Mouse (Mus musculus): ENCODE measurements around the gene Gsto1.

Gsto1 gene

DNA sequence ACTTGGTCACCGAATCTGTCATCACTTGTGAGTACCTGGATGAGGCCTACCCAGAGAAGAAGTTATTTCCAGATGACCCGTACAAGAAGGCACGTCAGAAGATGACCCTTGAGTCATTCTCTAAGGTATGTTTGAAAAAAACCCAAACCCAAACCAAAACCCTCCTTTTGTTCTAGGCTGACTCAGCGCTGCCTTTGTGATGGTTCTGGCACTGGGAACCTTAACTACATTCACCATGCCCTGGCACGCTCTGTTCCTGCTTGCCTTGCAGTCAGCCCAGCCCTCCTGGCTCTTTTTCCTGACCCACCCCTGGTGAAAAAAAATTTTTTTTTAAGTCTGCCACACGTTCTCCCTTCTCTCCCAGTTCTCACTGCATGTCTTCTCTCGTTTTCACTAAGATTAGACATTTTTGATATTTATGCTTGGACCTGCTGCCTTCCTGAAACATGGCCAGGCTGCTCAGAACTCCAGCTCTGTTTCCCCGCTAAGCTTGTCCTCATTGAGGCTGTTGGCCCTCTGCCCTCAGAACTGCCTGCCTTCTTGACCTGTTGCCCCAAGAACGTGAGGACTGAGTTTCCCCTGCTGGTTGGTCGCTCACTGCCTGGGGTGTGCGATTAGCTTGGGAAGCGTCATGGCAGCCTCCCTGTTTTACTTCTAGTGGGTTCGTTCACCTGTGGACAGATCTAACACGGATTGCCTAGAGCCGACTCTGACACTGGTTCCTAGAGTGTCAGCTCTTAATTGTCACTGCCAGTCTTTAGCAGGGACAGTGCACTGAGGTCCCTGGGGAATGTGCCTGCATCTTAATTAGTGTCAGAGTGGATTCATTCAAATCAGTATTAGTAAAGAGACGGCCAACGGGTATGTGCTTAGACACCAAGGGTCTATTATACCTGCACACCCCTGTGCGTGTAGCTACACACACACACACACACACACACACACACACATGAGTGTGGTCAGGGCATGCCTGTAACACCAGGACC lies 3.5 kb downstream of the Gsto1 start:
- no peak for DNase-seq (ENCODE audit: low read depth, low spot score)

DNA sequence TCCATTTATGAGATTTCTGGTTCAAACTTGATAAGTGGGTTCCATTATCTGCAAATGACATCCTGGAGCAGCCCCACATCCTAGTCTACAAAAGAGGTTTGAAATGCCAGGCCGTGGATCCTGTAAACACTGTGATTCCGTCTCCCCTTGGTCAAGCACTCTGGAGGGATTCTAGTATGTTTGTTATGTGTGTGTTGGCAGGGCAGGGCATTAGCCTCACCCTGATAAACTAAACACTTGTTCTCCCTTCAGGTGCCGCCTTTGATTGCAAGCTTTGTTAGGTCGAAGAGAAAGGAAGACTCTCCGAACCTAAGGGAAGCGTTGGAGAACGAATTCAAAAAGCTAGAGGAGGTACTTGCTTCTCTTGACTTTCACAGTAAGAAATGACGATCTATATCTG lies 4.4 kb downstream of the Gsto1 start:
- no peak for DNase-seq (ENCODE audit: low read depth, low spot score)

DNA sequence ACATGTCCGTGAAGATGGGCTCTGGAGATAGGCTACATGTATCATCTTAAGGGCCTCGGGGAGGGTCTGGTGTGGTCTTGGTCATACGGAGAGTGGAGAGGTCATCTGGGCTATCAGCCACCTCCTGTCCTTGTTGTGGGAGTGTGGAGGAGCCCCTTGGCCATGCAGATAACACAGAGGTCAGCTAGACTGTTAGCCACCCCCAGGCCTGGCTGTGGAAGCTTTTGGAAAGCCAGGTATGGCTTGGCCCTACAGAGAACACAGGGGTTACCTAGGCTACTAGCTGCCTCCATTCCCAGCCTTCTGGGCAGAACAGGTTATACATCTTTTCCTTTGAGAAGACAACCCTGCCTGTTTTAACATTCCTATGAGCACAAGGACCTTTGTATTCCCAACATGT lies 7.8 kb downstream of the Gsto1 start:
- DNase-seq (ENCODE audit: low read depth, low spot score): no peak

DNA sequence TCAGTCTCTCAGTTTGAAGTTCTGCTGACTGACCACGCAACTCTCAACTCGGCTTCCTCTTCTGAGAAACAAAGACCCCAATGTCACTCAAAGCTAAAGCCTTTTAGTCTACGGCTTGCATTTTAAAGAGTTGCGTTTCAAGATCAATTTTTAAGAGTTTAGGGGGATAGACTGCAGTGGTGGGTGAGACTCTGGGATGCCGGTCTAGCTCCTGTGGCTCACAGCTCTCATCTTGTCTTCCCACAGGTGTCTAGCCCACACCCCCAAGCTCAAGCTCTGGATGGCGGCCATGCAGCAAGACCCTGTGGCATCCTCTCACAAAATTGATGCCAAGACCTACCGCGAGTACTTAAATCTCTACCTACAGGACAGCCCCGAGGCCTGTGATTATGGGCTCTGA lies 9.3 kb downstream of the Gsto1 start:
- no peak for DNase-seq (ENCODE audit: low read depth, low spot score)

DNA sequence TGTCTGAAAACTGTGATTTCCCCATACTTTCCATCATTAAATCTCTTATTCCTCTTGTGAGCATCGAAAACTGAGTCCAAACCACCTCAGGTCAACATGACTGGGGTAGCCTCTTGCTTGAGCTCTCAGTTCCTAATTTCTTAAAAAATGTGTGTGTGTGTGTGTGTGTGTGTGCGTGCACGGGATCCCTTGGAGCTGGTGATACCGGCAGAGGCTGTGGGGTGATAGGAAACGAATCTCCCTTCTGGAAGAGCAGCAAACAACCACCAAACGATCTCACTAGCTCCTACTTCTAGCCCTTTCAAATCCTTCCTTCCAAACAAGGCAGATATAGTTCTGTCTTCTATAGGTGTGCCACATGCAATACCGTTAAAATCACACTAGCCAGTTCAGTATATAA lies 10.0 kb downstream of the Gsto1 start:
- DNase-seq (ENCODE audit: low read depth, low spot score): no peak

DNA sequence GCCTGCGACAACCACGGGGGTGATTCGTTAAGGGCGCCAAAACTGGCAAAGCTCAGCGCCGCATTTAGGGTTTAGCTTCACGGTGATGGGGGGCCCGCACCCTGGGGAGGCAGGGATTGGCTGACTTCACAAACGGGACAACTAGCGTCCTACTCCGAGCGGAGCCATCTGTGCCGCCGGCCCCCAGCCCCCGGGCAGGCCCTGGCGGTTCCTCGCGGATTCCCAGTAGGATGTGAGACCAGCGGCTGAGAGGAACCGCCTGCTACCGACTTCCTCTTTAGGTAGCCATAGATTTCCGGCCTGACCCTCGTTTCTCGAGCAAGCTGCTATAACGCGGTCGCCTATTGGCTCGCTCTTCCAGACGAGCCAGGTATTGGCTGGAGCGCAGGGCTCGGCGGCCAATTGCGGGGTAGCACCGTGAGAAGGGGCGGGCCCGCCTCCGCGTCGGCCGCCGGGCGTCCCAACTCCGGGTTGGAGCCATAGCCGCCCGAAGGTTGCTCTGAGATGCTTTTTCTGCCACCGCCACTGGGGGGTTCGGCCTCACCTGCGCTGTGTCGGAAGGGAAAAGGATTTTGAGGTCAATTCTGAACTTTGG lies 10.7 kb downstream of the Gsto1 start, which contains the start of gene Gsto2:
Gene Gsto2 (plus strand): TSS at position 182 of the 595 bp plus-strand sequence.
- peak; percentile 88 for DNase-seq (ENCODE audit: low read depth, low spot score)

DNA sequence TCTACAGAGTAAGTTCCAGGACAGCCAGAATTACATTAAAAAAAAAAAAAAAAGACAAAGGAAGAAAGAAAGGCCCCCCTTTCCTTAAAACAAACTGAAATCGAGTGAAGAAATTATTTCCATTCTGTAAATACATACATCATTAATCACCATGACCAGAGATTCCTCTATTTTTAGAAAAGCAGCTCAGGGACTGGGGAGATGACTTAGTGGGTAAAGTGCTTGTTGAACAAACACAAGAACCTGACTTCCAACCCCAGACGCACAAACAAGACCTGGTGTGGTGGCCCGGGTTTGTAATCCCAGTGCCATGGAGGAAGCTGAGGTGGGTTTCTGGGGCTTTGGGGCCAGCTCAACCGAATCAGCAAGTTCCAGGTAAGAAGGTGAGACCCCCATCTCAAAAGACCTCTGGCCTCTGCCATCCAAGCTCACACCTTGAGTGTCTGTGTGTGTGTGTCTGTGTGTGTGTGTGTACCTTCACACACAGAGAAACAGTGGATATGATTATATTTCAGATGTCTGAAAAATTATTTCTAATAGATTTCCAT lies 12.9 kb downstream of the Gsto1 start:
- DNase-seq (ENCODE audit: low read depth, low spot score): no peak

DNA sequence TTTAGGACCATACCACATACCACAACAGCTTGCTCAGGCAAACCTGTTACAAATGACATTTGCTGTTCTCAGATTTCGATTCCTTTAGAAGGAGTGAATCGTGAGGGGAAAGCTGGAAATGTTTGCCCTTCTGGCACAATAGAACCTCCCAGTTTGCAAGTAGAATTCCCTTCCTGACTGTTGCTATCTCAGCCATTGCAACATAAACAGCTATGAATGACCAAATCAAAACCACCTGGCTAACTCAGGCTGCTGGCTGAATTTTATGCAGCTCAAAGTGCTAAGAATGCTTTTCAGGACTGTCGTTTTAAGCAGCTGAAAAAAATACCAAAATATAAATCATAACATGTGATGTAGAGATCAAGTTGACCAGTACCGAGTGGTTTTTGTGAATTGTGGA lies 14.2 kb downstream of the Gsto1 start:
- no peak for DNase-seq (ENCODE audit: low read depth, low spot score)

DNA sequence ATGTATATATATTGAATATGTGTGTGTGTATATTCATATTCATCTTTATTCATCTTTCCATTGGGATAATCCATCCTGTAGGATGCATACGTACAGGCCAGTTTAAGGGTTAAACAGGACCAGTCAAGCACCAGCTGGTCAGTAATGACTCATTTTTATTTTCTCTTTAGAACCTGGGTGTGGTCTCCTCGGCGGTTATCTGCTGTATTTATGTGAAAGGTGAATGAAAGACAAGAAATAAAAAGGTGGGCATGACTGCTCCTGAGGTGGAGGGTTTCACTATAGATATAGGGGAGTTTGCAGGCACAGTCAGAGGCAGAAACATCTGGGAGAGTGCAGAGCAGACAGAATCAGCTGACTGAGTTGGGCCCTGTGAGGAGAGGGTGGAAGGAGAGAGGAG lies 14.7 kb downstream of the Gsto1 start:
- DNase-seq (ENCODE audit: low read depth, low spot score): no peak

DNA sequence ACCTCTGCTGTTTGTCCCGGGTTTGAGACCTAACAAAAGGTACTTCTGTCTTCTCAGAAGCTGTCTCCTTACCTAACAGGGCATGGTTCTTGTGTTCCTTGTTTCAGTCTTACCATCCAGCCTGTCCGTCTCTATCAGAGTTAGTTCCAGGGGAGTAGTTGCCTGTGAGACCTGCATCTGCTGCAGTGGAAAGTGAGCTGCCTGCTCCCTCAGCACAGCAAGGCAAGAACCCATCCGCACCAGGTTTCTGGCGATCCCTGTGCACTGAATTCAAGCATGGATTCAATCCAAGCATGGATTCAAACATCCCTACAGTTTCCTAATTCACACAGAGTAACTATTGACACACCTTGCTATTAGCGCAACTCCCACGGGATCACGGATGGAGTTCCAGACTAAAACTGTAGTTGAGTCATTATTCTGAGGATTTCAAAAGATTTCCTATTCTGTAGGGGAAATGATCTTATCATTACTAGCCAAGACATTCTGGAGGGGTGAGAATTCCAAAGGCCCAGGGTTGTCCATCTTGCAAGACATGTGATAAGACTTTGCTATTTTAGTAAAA lies 15.4 kb downstream of the Gsto1 start:
- no peak for DNase-seq (ENCODE audit: low read depth, low spot score)

DNA sequence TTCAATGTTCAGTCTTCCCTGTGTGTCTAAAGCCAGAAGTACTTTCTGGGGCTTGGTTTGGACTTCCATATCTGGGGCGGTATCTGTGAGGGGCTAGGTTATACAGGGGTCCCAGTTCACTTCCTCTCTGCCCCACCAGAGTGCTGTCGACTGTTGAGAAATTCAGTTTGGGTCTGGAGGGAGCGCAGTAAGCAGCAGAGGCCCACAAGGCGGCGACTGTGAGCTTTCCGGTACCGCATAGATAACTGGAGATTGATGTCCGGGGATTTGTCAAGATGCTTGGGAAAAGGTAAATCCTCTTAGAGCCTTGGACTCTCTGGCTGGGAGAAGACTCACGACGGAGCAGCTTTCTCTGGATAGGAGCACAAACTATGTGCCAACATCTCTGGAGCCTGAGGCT lies 16.7 kb downstream of the Gsto1 start:
- no peak for DNase-seq (ENCODE audit: low read depth, low spot score)

DNA sequence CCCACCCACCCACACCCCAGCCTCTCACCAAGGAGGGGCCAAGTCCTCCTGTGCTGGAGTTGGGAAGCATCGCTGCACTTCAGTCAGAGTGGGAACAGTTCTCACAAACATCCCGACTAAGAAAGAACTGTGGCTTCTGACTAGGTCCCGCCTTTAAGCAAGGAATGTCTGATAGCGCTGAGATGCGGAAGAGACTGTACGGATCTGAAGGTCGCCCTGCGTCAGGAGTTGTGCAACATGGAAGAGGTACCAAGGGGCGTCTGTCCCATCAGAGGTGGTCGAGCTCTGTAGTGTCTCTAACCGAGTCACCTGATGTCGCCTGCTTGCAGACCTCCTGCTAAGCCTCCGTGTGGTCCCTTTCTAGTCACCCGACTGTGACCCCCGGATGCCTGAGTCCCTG lies 21.5 kb downstream of the Gsto1 start:
- DNase-seq (ENCODE audit: low read depth, low spot score): no peak

DNA sequence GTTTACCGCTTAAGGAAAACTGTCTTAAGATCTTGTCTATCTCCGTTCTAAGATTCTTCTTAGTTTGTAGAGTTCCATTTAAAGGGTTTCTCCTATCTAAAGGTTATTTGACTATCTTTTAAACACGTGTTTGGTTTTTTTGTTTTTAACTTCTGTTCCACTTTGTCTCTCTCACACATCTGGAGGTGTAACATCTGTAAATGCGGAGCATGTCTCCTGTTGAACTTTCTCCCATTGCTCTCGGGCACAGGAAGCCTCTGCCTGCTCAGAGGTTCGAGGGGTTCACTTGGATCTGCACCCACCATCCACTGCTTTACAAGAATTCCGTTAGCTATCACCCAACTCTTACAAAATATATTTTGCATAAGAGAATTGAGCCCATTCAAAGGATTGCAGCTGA lies 26.8 kb downstream of the Gsto1 start:
- no peak for DNase-seq (ENCODE audit: low read depth, low spot score)

DNA sequence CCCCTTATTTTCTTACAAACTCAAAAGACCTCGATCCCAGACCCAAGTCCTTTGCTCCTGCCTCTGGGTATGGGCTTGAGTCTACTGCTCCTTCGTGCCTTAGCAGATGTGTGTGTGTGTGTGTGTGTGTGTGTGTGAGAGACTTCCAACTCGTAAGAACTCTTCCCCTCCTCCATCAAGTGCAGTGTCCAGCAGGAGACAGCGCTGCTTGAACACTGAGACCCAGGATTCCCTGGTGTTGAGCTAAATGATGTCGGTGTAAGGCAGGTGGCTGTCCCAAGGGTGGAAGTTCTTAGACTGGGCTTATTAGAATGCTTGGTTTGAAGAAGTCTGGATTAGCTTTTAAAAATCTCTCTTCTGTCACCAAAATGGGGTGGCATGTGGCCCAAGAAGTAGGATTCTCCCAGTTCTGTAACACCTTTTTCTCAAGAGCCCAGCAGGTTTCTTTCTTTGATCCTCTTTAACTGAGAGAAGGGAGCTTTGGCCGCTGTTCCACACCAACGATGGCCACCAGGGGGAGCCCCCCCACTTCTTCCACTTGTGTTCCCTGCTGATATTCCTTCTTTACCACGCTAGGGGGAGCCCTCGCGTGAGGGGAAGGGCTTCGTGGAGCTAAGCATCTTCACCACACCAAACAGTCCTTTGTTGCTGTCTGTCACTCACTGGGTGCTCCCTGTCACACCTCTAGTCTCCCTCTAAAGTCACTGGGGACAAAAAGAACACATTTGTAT lies 27.5 kb downstream of the Gsto1 start:
- DNase-seq (ENCODE audit: low read depth, low spot score): peak; percentile 89

DNA sequence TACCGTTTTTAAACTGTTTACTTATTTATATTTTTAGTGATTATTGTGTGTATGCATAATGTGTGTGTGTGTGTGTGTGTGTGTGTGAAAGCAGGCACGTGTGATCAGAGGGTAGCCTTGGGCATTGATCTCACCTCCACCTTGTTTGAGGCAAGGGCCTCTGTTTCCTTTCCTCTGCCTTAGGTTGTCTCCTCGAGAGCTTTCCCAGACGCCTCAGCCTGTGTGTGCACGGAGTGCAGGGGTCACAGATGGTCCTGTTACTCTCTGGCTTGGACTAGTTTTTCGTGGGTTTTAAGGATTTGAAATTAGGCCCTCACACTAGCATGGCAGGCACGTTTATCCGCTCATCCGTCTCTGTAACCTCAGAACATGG lies 28.1 kb downstream of the Gsto1 start:
- no peak for DNase-seq (ENCODE audit: low read depth, low spot score)

DNA sequence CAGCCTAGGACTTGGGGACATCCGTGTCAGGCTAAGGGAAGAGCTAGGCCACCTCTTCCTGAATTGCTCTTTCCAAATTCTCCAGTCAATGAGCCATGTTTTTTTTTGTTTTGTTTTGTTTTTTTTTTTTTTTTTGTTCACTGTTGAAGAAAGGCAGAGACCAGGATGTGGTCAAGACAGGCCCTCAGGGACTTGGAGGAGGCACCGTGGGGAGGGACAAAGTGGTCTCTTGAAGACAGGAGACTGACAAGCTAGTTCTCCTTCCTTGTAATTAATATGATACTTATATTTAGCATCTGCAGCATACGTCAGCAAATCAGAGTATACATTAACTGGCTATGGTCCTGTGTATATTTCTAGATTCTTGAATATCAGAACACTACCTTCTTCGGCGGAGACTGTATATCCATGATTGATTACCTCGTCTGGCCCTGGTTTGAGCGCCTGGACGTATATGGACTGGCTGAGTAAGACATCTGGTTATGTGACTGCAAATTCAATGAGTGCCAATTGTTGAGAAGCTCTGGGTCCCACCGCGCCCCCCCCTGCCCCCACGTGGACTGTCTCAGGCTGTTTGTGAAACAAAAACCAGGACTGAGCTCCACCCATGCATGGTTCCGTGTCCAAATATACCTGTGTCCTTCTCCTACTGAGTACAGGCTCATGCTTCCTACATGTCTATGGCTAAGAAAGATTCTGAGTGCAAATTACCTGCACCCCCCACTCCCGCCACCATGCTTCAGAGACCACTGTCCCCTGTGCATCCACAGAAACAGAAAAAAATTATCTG lies 29.7 kb downstream of the Gsto1 start:
- no peak for DNase-seq (ENCODE audit: low read depth, low spot score)

DNA sequence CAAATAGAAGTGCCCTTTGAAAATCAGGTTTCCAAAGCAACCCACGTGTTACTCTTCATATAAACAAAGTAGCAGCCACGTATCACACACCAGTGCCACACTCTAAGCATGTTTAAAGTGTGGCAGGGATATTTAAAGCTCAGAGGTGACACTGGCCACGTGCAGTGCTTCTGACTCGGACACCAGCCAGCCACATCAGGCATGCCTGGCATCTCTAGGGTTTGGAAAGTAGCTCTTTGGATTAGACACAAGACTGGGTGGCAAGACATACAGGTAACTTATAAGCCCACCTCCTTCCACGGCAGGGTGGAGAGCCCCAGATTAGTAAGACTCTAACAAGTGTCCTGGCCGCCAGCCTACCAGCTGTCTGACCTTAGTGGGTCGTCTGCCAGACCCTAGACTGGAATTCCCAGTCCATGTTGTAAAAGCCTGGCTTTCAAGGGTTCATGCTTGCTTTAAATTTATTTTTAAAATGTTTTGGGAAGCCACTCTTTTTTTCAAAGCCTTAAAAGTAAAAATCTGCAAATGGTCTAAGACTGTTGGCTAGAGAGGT lies 30.5 kb downstream of the Gsto1 start:
- no peak for DNase-seq (ENCODE audit: low read depth, low spot score)

DNA sequence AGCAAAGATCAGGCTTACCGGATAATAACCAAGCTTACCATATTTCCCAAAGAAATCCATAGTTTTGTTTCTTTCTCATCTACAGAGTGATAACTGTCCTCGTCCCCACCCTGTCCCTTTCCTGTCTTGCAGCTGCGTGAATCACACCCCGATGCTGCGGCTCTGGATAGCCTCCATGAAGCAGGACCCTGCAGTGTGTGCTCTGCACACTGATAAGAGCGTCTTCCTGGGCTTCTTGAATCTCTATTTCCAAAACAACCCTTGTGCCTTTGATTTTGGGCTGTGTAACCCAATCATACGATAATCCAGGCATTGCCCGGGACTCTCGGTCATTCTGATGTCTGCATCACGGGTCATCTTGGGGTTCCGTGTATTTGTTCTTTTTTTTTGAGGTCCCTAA lies 31.1 kb downstream of the Gsto1 start:
- DNase-seq (ENCODE audit: low read depth, low spot score): no peak

DNA sequence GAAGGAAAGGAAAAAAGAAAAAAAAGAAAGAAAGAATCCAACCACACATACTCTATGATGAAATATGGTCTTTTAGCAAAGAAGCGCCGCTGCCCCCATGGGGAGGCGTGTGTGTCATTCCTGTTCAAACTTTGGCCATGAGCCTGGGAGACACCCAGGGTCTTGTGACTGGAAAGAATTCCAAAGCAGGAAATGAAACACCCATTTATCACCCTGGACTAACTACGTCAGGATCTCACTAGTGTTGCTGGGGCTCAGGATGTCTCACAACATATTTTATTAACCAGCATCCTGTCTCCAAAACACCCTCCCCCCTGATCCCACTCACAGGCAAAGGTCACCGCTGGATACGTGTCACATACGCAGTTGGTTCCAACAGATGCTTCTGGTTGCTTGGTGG lies 31.8 kb downstream of the Gsto1 start:
- DNase-seq (ENCODE audit: low read depth, low spot score): no peak

DNA sequence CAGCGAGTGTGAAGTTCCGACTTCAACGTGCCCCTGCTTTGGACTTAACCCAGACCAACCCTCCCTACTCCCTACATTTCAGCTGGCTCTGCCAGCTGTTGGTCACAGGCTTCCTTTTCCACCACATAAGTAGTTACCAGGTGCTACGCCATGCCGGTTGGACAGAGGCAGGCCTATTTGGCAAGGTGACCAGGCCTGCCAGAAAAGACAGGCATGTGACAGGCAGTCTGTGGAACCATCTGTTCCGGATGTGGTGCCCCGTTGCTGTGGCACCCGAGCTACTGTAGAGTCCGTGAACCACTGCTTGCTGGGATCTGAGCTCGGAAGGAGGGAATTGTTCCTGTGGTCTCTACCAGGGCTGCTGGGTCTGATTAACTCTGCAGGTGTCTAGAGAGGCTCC lies 32.6 kb downstream of the Gsto1 start:
- DNase-seq (ENCODE audit: low read depth, low spot score): no peak

DNA sequence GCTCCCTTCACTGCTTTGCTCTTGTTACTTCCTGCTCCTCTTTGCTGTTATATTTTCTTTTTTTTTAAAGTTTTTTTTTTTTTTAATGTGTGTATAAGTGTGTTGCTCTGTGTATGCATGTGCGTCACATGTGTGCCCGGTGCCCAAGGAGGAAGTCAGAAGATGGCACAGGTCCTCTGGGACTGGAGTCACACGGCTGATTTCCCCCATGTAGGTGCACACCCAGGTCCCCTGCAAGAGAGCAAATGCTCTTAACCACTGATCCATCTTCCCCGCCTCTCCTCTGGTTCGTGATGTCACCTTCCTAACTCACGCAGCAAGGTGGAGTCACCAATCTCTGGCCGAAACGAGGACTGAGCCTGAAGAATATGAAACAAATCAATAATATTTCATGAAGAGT lies 33.3 kb downstream of the Gsto1 start:
- no peak for DNase-seq (ENCODE audit: low read depth, low spot score)
